Mouse (Mus musculus) heart, embryonic 10.5 days (tissue): ENCODE results near the gene Anxa3. TPM values are rescaled to one million over a fixed set of nuclear protein-coding genes. Genes with fewer than 3 reads are reported as not detected.

Experiments
- DNase-seq: peaks from one replicate; pipeline ENCODE4 v3.0.0-alpha.2; 2017; ENCODE audit warnings: low spot score
- H3K27ac ChIP-seq: fragments of 300-500 bp; sonication (generic); 2 replicates; pipeline ENCODE4 v1.5.1; 2016; ENCODE audit warnings: mild to moderate bottlenecking
- H3K27me3 ChIP-seq: fragments of 300-500 bp; sonication (generic); 2 replicates; pipeline ENCODE4 v1.6.1; 2016; ENCODE audit warnings: mild to moderate bottlenecking; ENCODE audit not compliant: poor library complexity, insufficient read depth, severe bottlenecking
- H3K36me3 ChIP-seq: fragments of 300-500 bp; sonication (generic); 2 replicates; pipeline ENCODE4 v1.6.1; 2016; ENCODE audit warnings: mild to moderate bottlenecking, moderate library complexity
- H3K4me1 ChIP-seq: fragments of 300-500 bp; sonication (generic); 2 replicates; pipeline ENCODE4 v1.6.1; 2016; ENCODE audit warnings: mild to moderate bottlenecking
- H3K4me3 ChIP-seq: fragments of 300-500 bp; sonication (generic); 2 replicates; pipeline ENCODE4 v1.5.1; 2016; ENCODE audit warnings: mild to moderate bottlenecking, moderate library complexity
- H3K9me3 ChIP-seq: fragments of 300-500 bp; sonication (generic); 2 replicates; pipeline ENCODE4 v1.6.1; 2016; ENCODE audit warnings: mild to moderate bottlenecking, moderate library complexity
- WGBS: fragments of 180-500 bp; shearing (Covaris S2); methylation state at CpG from one replicate; pipeline ENCODE4 v1.1.7; 2016; 5-methylcytosine and 5-hydroxymethylcytosine counted together
- polyA plus RNA-seq: library from polyadenylated mRNA; unstranded; fragments of >200 nt; fragmentation: Nextera tagmentation; extraction: Ambion mirVana; gene quantifications from 2 replicates; pipeline ENCODE4 v1.2.1, GENCODE M21; 2016

Gene Anxa3
- polyA plus RNA-seq, 1 experiment from 2014 or later: 57.5 TPM

DNA sequence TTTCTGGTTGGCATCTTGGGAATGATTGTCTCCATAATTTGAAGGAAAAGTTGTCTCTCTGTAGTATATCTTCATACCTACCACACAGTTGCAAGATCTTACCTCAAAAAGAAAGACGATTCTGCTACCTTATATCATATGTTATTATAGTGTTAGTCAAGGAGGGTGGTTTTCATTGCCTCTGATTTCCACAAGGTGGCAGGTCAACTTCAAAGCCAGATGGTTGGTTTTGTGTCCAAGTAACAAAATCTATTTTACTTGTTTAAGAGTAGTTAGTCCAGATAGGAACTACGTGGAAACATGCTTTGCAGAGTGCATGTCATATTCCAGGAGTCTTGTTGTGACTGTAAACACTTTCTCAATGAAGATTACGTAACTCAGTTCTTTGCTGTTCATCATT lies 61.2 kb downstream of the Anxa3 start:
- Histone ChIP-seq H3K9me3 (no peaks in the 10 kb centered on the region), H3K27me3 (0 out of 2 replicates have a peak, but pooled peaks cover 3% of the 10 kb centered on the region), H3K36me3 (no peaks in the 10 kb centered on the region), H3K4me3 (no peak overlapping the region), H3K4me1 (0 out of 2 replicates have a peak, but pooled peaks cover 2% of the 10 kb centered on the region), H3K27ac (no peak overlapping the region)
- 76% methylated on average over 3 of the region's 3 CpGs for WGBS
- DNase-seq: no peak

DNA sequence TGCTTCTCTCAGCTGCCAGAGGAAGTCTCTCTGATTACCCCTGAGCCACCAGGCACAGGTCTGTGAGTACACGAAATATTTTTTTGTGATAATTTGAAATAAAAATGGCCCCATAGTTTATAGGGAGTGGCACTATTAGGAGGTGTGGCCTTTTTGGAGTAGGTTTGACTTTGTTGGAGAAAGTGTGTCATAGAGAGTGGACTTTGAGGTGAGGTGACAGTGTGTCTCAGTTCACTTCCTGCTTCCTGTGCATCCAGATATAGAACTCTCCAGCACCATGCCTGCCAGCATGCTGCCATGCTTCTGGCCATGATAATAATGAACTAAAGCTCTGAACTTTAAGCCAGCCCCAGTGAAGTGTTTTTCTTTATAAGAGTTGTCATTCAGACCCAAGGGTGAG lies 66.8 kb downstream of the Anxa3 start:
- DNase-seq: no peak
- Histone ChIP-seq H3K36me3 (no peaks in the 10 kb centered on the region), H3K4me1 (0 out of 2 replicates have a peak, but pooled peaks cover 4% of the 10 kb centered on the region), H3K27ac (no peak overlapping the region), H3K4me3 (no peak overlapping the region), H3K9me3 (no peaks in the 10 kb centered on the region), H3K27me3 (no peaks in the 10 kb centered on the region)
- 69% methylated on average over 1 of the region's 1 CpGs for WGBS

DNA sequence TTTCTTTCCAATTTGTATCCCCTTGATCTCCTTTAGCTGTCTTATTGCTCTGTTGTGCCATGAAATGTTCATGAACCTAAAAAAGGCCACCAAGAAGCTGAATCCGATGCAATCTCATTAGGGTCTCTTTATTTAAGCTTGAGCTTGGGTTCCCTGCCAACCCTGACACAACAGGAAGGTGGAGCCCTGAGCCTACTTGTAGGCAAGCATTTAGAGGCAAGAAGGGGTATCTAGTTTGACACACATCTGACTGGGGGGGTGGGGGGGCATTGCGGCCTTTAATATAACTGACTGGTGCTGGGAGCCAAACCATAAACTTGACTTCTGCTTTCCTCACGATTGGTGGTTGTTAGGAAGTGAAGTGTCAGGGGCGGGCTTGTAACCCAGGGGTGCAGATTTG lies 74.0 kb downstream of the Anxa3 start:
- H3K4me3 ChIP-seq: no peak overlapping the region
- H3K4me1 ChIP-seq: no peaks in the 10 kb centered on the region
- H3K36me3 ChIP-seq: no peaks in the 10 kb centered on the region
- no peak for DNase-seq
- H3K27ac ChIP-seq: no peak overlapping the region
- no peaks in the 10 kb centered on the region for H3K27me3 ChIP-seq
- no peaks in the 10 kb centered on the region for H3K9me3 ChIP-seq
- 85% methylated on average over 4 of the region's 4 CpGs for WGBS

DNA sequence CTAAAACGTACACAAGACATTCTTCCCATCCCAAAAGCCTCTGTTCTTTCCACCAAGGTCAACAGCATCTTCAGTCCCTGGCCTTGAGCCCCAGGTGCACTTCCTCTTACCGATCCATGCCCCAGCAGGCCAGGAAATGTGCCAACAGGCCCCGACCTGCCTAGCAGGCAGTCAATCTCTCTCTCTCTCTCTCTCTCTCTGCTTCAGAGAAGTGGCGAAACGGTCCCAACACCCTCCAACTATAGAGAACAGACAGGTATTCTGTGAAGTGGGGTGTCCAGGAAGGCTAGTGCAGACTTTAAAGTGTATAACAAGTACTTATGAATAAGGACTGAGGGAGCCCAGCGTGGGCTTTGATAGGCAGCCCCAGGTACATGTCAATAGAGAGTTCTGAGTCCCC lies 75.8 kb downstream of the Anxa3 start:
- peak; percentile 52 for DNase-seq
- Histone ChIP-seq H3K4me3 (no peak overlapping the region), H3K27ac (no peak overlapping the region), H3K36me3 (no peaks in the 10 kb centered on the region), H3K27me3 (no peaks in the 10 kb centered on the region), H3K4me1 (no peaks in the 10 kb centered on the region), H3K9me3 (no peaks in the 10 kb centered on the region)
- 75% methylated on average over 6 of the region's 6 CpGs for WGBS

DNA sequence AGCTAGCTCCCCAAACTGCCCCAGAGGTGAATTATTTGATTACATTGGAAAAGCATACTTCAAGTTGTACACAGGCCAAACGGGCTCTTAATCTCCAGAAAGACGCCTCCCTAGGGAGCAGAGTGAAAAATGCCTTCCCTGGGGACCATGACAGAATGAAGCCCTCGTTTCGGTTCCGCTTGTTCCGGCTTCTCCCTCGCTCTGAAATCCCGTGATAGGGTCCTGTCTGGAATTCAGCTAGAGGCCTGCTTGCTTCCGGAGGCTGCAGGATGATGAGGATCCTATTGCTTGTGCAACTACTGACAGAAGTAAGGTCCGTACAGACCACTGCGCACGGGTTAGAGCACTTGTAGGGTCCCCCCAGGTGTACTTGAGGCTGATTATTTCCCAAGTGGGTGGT lies 77.9 kb downstream of the Anxa3 start:
- H3K36me3 ChIP-seq: no peaks in the 10 kb centered on the region
- WGBS: 82% methylated on average over 12 of the region's 12 CpGs
- no peaks in the 10 kb centered on the region for H3K9me3 ChIP-seq
- no peaks in the 10 kb centered on the region for H3K27me3 ChIP-seq
- DNase-seq: no peak
- no peaks in the 10 kb centered on the region for H3K4me1 ChIP-seq
- no peak overlapping the region for H3K4me3 ChIP-seq
- H3K27ac ChIP-seq: no peak overlapping the region

DNA sequence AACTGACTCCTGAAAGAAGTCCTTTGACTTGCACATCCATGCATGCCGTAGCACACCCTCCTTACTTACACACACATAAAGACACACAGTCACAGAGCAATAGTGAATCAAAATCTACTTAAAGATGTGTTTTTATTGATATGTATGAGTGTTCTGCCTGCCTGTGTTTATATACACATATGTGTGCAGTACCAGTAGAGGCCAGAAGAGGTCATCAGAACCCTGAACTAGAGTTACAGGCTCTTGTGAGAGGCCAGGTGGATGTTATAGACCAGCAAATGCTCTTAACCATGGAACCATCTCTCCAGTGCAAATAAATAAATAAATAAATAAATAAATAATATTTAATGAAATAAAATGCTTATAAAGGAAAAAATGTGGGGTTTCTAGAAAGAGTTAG lies 85.0 kb downstream of the Anxa3 start:
- H3K27me3 ChIP-seq: no peaks in the 10 kb centered on the region
- H3K9me3 ChIP-seq: no peaks in the 10 kb centered on the region
- no peaks in the 10 kb centered on the region for H3K4me1 ChIP-seq
- no peaks in the 10 kb centered on the region for H3K36me3 ChIP-seq
- H3K4me3 ChIP-seq: no peak overlapping the region
- H3K27ac ChIP-seq: no peak overlapping the region
- WGBS: 96% methylated on average over 1 of the region's 1 CpGs
- DNase-seq: peak; percentile 68

DNA sequence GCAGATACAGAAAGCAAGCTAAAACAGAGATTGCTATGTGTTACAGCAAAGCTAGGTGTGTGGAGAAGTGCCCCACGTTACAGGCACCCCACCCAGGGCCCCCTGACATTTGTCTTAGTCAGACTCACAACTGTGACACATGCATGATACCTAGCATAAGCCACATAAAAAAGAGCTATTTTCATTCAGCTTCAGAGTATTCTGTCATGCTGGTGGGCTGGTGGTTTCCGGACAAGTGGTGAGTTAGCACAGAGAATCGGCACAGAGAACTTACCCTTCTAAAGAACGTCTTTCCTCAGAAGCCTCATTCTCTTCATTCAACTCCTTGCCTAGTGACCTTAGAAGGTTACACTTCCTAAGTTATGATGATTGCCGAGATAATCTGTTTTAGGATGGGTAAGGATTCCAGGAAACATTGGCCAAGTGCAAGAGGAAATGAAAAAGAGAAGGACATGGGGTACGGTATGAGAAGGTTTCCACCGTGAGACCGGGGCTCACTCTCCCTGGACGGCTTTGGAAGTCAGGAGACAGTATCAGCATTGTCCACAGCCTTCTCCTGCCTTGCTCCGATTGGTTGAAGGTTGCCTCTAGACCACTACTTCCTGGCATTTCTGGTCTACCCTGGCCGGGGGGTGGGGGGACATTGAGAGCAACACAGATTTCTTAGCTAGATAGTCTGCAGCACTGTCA lies 85.9 kb downstream of the Anxa3 start:
- Histone ChIP-seq H3K4me1 (no peaks in the 10 kb centered on the region), H3K27ac (no peak overlapping the region), H3K27me3 (no peaks in the 10 kb centered on the region), H3K9me3 (no peaks in the 10 kb centered on the region), H3K36me3 (no peaks in the 10 kb centered on the region), H3K4me3 (no peak overlapping the region)
- DNase-seq: no peak
- 90% methylated on average over 11 of the region's 11 CpGs for WGBS

DNA sequence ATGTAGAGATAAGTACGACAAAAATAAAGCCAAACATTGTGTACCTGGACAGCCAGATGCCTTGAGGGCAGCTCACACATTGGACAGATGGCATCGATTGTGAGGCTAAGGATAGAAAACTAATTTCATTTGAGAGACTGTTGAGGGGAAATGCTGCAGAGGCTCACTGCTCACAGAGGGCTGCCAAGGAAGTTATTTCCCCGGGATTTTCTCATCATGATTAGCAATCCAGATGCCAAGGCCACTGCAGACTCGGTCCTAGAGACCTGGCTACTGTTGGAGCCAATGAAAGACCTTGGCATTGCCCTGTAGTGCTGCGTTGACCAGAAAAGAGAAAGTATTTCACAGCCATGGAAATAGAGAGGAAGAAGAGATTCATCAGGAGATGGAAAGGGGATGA lies 87.1 kb downstream of the Anxa3 start:
- Histone ChIP-seq H3K27me3 (no peaks in the 10 kb centered on the region), H3K4me1 (peaks cover 2% of the 10 kb centered on the region; the same call in 1 of the 2 replicates), H3K9me3 (no peaks in the 10 kb centered on the region), H3K27ac (no peak overlapping the region), H3K4me3 (no peak overlapping the region), H3K36me3 (no peaks in the 10 kb centered on the region)
- no peak for DNase-seq
- 77% methylated on average over 5 of the region's 5 CpGs for WGBS

DNA sequence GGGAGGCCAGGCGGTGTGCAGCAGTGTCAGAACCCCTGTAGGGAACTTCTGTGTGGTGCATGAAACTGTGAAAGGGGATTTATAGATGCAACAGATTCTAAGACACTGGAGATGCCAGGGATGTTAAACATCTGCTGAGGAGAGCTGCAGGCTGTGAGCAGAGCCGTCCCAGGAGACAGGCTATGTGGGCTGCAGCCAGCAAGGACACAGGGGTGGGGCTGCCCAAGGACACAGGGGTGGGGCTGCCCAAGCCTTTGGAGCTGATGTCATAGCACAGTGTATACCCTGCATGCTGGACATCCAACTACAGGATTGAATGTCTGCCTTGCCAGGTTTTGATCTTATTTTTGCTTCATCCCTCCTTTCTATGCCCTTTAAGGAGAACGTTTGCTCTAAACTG lies 88.0 kb downstream of the Anxa3 start:
- no peaks in the 10 kb centered on the region for H3K27me3 ChIP-seq
- WGBS: 65% methylated on average over 3 of the region's 3 CpGs
- peaks cover 3% of the 10 kb centered on the region; the same call in 1 of the 2 replicates for H3K4me1 ChIP-seq
- peak; percentile 82 for DNase-seq
- no peak overlapping the region for H3K27ac ChIP-seq
- H3K4me3 ChIP-seq: no peak overlapping the region
- H3K36me3 ChIP-seq: no peaks in the 10 kb centered on the region
- H3K9me3 ChIP-seq: no peaks in the 10 kb centered on the region

DNA sequence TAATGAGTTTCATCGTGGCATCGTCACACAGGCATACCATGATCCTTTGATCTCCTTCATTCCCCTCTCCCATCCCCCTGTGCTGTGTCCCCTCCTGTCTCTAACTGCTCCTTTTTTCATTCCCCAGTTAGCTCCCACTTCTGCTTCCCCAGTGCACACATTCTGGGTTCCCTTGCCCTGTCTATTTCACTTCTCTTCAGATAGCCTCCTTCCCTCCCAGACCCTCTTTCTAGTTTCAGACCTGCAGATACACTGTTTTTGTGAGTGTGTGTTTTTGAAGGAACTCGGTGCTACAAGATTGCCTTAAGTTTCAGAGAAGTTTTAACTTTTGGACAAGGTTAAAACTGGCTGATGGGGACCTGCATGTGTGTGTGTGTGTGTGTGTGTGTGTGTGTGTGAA lies 88.5 kb downstream of the Anxa3 start:
- Histone ChIP-seq H3K4me1 (peaks cover 3% of the 10 kb centered on the region; the same call in 1 of the 2 replicates), H3K27me3 (no peaks in the 10 kb centered on the region), H3K9me3 (no peaks in the 10 kb centered on the region), H3K4me3 (no peak overlapping the region), H3K27ac (no peak overlapping the region), H3K36me3 (no peaks in the 10 kb centered on the region)
- 76% methylated on average over 3 of the region's 3 CpGs for WGBS
- DNase-seq: no peak

DNA sequence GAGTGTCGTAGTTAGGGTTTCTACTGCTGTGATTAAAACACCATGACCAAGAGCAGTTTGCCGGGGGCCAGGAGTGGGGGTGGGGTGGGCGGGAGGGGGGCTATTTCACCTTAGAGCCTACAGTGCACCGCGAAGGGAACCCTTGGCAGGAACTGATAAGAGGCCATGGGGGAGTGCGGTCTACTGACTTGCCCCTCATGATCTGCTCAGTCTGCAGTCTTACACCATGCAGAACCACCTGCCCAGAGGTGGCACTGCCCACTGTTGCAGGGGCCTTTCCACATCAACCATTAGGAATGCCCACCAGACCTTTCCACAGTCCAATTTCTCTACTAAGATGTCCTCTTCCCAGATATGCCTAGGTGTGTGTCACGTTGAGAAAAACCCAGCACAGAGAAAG lies 92.1 kb downstream of the Anxa3 start:
- no peak overlapping the region for H3K4me3 ChIP-seq
- no peak overlapping the region for H3K27ac ChIP-seq
- DNase-seq: no peak
- H3K4me1 ChIP-seq: peaks cover 3% of the 10 kb centered on the region; the same call in 1 of the 2 replicates
- no peaks in the 10 kb centered on the region for H3K36me3 ChIP-seq
- H3K27me3 ChIP-seq: no peaks in the 10 kb centered on the region
- H3K9me3 ChIP-seq: no peaks in the 10 kb centered on the region
- 64% methylated on average over 7 of the region's 7 CpGs for WGBS

DNA sequence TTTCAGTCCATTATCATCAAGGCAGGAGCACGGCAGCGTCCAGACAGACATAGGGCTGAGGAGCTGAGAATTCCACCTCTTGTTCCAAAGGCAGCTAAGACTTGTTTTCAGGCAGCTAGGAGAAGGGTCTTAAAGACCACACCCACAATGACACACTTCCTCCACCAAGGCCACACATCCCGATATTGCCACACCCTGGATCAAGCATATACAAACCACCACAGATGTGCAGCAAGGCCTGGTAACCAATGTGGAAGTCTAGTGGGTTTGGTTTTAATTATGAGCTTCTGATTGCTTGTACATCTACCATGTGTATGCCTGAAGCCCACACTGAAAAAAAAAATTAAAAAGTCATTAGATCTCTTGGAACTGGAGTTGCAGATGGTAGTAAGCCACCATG lies 95.3 kb downstream of the Anxa3 start:
- Histone ChIP-seq H3K4me1 (peaks cover 3% of the 10 kb centered on the region; the same call in 1 of the 2 replicates), H3K27me3 (no peaks in the 10 kb centered on the region), H3K27ac (no peak overlapping the region), H3K4me3 (no peak overlapping the region), H3K9me3 (no peaks in the 10 kb centered on the region), H3K36me3 (no peaks in the 10 kb centered on the region)
- WGBS: 91% methylated on average over 3 of the region's 3 CpGs
- DNase-seq: no peak

DNA sequence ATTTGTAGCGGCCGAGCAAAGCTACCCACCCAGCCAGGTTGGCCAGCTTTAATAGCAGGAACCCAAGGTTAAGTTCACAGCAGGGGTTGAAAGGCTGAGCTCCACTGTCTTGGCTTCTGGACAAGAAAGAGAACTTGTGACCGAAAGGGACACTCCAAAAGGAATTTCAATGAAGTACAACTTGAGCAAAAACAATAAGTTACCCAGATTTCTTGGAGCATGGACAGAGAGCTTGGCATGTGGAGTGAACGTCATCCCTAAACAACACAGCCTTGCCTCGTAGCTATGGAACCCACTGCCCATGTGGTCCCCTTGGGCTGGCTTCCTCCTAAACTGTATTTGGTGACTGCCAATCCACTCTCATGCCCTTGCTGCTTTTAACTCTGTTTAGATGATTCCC lies 97.2 kb downstream of the Anxa3 start:
- H3K27me3 ChIP-seq: no peaks in the 10 kb centered on the region
- DNase-seq: no peak
- H3K27ac ChIP-seq: no peak overlapping the region
- 0 out of 2 replicates have a peak, but pooled peaks cover under 1% of the 10 kb centered on the region for H3K4me1 ChIP-seq
- no peaks in the 10 kb centered on the region for H3K9me3 ChIP-seq
- H3K4me3 ChIP-seq: no peak overlapping the region
- H3K36me3 ChIP-seq: no peaks in the 10 kb centered on the region
- 88% methylated on average over 5 of the region's 5 CpGs for WGBS
